Mouse (Mus musculus): ENCODE results near the gene Slc16a13.

Slc16a13 gene

DNA sequence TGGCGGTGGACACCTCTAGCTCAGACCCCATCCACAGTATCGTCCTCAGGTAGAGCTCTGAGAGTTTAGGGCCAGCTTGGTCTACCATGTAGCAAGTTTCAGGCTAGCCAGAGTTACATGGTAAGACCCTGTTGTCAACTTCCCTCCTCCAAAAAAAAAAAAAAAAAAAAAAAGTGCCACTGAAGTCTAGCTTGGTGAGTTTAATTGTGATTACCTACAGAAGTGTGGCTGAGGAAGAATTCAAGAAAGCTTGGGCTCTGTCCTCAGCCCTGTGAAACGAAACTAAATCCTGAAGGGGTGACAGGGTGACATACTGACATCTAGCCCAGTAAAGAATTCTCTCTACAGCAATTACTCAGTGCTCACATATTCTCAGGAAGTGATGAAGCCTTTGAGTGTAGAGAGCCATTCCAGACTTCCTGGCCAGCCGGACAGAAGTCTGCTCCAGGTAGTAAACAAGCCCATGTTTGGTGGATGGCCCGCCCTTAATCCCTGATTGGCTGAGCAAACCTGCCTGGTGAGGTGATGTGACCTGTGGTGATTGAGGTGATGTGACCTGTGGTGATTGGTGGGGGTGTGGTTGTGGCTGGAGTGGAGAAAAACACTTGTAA, 12.0 kb downstream of the Slc16a13 start:
- no peak for DNase-seq

DNA sequence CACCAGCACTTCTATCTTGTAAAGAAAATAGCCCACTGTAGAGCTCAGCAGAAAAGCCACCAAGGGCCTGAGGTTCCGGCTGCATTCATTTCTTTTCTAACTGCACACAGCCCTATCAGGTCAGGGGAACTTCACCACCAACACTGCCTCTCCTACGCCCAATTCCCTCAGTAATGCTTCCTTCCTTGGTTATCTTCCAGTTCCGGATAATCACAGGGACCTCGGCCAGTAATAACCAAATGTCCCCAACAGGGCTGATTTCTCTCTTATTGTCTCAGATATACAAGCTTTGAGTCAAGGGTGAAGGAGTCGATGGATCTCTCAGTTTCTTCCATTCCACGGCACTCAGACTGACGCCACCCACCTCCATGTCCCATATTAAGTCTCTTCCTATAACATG, 13.6 kb downstream of the Slc16a13 start:
- DNase-seq, result no peak

DNA sequence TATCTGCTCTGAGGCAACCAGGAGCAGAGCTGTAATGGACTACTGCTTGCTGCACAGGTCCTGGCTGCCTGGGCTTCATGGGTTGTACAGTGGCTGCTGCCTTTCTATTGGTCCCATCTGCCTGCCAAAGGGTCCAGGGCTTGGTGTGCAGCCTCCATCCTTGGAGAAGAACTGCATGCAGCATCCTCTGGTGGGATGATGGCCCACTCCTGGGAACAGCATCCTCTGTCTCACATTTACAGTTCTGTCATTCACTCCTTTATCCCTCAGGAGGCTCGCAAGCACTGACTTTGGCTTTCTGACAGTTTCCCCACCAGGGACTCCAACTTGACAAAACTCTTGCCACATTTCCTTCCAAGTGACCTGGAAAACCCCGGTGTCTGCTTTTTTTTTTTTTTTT, 14.1 kb downstream of the Slc16a13 start:
- no peak for DNase-seq

DNA sequence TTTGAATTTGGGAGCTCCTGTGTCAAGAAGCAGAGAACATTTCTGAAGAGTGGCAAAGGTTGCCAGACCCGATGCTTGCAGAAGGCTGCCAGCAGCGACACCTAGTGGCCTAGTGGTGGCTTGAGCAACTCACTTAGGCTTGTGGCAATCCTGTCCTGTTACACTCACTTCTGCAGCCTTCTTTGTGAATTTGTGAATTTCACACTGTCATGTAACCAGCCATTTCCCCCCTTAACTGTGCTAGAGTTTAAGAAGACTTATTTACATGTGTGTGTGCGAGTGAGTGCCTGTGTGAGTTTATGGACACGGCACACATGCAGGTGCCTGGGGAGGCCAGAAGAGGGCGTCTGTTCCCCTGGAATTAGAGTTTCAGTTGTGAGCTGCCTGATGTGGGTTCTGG, 19.2 kb downstream of the Slc16a13 start:
- DNase-seq, result peak; percentile 79

DNA sequence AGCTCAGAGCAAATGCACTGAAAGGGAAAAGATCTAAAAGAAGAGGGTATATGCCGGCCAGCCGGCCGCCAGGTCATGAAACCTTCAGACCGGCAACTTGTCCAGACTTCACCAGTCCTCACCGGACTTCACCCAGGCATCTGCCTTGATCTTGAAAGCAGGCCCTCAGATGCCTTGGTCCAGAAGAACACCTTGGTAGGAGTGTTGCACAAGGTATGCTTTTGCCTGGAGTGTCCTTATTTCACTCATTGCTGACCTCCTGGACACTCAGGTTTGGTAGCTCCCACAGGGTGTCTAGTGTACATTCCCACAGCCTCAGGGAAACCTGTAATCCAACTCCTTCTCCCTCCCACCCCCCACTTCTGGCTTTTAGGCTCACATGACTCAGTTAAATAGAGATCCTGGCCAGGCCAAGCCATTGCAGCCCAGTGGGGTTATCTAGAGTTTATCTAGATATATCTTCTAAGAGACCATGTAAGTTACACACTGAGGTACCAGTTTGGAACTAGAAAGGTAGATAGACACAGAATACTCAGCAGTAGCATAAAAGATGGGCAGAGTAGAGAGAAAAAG, 20.7 kb downstream of the Slc16a13 start:
- no peak for DNase-seq

DNA sequence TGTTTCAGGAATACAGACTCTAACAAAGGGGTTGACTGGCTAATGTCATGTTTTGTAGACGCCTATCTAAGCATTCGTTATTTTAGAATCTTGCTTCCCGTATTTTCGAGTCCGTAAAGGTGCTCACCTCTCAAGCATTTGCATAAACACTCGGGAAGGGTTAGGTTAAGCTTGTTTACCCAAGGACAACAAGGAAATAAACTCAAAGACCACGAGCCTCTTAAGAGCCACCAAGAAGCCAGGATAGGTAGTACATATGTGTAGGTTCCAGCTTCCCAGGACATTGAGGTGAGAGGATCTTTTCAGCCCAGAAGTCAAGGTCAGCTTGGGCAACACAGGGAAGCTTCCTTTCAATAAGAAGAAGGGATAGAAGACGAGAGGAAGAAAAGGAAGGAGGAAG, 21.8 kb downstream of the Slc16a13 start:
- no peak for DNase-seq

DNA sequence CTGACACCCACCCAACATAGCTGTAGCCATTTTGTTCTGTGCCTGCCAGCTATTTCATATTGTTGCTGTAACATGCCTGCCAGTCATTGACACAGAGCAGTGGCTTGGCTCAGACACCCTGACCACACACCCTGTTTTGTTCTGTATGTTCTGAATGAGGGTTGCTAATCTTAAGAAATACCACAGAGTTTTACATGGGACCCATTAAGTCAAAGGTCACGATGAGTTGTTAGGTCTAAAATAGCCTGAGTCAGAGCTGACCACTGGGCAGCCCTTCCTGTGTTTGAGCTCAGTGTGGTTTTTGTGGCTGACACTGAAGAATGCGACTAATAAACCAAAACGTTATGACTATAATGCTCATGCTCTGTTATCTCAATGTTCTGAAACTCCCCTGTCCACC, 22.5 kb downstream of the Slc16a13 start:
- no peak for DNase-seq

DNA sequence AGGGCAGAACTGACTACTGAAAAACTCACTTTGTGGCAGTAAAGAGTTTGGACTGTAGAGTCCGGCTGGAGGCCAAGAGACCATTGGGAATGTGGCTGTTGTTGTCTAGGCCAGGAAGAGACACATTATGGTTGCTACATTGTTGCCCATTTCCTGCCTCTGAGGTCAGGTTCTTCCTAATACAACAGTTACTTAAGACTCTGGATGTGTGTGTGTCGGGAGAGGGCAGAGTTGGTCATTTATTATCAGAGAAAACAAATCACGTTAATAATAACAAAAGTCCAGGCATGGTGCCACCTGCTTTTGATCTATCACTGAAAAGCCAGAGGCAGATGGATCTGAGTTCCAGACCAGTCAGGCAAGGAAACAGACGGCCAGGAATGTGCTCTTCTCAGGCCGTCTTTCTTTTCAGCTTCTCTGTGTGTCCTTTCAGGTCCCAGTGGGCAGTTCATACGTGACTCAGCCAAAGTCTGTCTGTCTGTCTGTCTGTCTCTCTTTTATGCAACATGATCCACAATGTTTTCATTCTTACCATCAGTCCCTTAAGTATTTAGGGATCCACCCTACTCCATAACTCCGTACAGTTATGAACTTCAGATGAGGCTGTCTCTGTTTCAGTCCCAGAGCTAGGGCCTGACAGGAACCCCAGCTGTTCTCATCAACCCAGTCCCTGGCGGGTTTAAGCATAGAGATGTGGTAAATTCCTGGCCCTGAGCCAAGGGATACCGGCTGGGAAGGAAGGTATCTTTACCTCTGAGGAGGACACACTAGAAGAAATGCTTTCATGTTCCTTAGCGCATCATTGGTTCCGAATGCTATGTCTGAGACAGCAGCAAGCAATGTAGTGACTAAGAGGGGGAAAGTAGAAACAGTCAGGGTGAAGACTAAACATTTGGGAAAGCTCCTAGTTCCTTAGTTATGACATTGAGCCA, 27.2 kb downstream of the Slc16a13 start:
- no peak for DNase-seq

DNA sequence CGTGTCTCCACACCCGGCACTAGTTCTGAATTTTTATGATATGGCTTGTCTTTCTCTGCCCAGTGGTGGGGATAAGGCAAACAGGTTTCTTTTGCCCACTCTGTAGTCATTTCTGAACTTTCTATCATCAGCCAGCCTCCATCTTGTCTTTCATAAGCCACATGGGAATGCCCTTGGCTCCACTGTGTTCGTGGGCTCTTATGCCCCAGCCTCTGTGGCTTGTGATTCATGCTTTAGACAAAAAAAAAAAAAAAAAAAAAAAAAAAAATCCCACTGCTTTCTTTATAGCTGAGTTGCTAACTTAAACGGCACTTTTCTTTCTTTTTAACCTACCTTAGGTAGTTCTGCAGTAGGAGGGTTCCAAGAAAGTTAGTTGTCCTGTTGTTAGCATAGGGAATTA, 28.7 kb downstream of the Slc16a13 start:
- DNase-seq, result no peak

DNA sequence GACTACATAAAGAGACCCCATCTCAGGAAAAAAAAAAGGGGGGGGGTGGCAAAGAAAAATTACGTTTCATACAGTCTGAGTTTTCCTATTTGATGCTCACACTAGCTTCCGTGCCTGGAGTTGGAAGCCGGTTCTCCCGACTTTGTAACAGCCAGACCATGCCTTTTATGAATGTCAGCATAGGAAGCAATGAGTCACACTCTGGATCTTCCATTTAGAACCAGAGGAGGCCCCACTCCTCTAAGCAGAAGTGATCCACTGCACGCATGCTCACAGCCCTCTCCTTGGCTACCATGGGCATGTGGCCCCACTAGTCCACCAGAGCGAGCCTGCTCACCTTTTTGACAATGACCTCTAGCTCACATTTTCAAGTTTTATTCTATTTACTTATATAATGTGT, 29.7 kb downstream of the Slc16a13 start:
- DNase-seq, result no peak

DNA sequence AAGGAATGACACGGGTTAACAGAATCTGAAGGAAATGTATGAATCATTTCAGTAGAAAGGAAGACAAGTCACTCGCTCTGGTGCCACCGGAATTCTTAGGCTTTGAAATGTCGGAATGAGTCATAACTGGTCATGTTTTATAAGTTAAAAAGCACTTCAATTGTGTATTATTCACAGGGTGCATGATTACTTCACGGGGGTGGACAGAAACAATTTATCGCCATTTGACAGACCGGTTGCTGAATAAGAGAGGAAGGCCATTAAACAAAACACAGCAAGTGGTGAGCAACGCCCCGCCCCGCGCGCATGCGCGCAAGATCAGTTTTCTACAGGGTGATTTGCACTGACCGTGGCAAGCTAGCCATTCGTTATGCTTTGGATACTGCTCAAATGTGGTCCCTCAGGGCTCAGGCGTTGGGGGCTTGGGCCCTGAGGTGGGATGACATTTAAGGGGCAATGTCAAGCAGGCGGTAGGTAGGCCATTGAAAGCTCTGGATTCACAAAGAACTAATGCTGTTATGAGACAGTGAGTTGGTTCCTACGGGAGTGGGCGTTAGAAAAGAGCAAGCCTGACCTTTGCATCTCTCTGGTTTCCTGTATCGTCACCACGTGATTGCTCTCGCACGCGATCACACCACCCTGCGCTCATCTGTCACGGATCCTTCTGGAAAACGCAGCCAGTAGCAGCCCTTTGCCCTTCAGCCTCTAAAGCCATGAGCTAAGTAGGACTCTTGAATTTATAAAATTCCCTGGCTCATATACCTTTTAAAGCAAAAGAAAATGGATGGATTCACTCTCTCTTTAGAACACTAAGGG, 31.3 kb downstream of the Slc16a13 start:
- no peak for DNase-seq

DNA sequence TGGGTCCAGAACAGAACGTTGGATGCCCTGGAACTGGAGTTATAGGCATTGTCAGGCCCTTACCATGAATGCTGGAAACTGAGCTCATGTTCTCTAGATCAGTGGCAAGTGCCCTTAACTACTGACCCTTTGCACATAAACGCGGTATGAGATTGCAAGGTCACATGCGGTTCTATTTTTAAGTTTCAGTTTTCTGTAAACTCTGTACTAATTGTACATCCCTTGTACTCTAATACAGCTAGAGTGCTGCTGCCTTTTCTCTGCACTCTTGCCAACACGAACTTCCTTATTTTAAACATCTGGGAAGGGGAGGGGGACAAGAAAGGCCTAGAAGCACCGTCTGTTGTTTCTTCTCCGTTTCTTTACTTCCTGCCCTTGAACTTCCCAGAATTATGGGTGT, 35.7 kb downstream of the Slc16a13 start:
- no peak for DNase-seq

DNA sequence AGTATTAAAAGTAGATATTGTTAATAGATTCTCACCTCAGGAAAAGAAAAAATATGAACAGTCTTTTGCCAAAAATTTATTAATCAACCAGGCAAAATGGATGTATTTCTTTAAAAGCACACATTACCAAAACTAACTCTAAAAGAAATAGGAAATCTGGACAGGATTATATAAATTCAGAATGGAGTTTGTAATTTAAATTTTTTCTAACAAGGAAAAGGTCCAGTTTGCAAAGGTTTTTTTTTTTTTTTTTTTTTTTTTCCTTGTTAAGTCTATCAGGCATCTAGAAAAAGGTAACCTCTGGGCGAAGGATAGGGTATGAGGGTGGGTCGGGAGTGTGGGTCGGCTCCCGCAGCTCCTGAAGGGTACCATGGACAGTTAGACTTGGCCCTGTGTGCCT, 40.4 kb downstream of the Slc16a13 start:
- DNase-seq, result no peak

DNA sequence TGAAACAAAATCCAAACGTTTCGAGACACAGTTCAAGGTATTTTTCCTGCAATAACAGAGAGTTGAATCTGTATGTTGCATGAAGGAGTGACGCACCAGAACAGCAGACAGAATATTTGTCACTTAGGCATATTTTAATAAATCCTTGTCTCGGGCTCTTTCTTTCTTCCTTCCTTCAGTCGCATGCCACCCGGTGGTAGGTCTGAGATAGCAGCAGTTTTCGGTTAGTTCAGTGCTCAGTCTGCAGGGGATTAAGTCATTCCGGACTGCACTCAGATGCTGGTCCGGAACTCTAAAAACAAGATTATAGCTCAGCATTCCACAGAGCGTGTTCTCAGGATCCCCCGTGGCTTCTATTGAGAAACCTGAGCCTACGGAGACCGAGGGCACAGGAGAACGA, 41.5 kb downstream of the Slc16a13 start:
- DNase-seq, result no peak

DNA sequence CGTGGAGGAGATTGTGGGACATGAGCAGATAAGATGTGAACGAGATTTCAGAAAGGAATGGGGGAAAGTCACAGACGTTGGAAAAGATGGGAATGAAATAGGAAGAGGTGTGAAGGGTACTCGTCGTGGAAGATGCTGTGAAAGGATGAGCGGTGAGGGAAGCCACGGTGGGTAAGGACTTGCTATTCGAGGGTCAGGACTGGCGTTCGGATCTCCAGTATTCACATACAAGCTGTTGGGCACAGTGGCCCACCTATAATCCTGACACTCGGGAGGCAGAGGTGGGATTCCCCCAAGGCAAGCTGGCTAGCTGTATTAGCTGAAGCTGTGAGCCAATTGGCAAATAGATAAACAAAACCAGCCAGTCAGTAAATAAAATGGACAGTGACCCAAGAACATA, 42.1 kb downstream of the Slc16a13 start:
- DNase-seq, result no peak

DNA sequence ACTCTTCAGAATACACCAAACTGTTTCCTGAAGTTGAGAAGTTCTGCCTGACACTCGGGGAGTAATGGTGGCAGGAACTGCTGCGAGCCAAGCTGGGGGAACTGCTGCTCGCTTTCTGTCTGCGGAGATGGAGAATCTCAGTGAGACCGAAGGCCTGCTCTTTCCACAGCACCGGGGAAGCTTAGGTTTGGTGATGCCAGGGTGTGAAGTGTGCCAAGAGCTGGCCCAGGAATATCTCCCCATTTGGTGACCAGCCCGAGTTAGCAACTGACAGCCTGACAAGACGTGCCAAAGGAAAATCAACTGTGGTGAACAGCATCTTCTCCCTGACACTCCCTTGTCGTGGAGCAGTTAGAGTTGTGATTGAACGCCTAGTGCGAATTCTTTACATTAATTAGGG, 42.6 kb downstream of the Slc16a13 start:
- no peak for DNase-seq

DNA sequence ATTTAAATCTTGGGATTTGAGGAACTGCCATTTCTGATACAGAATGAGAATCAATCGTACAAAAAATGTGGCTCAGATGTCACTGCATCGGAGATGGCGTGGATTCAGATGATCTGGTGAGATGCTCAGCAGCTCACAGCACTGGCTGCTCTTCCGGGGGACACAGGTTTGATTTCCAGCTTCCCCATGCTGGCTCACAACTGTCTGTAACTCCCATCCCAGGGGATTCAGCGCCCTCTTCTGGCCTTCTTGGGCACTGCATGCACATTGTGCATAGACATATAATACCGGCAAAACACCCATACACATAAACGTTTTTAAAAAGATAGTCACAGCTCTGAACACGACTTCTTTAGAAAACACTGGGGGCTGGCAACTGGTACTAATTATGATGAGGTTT, 43.2 kb downstream of the Slc16a13 start:
- DNase-seq, result no peak

DNA sequence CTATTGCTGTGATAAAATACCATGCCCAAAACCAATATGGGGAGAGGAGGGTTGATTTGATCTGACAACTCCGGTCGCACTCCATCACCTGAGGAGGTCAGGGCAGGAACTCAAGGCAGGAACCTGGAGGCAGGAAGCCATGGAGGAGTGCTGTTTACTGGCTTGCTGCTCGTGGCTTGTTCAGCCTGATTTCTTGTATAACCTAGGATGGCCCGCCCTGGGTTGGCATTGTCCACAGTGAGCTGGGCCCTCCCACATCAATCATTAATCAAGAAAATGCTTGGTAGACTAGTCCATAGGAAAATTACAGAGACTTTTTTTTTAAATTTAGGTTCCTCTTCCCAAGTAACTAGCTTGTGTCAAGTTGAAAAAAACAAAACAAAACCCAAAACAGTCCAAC, 46.4 kb downstream of the Slc16a13 start:
- no peak for DNase-seq

DNA sequence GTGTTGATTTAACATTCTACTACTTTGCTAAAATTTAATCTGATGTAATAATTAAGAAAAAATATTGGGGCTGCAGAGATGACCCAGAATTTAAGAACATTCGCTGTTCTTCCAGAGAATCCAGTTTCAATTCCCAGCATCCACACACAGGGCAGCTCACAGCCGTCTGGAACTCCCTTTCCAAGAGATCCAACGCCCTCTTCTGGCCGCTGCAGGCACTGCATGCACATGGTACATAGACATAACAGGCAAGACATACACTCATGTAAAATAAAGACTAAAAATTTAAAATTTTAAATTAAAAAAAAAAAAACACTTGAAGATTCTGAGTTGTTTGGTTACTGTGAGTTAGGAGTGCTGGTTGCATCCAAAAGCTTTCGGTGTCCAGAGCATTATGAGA, 48.6 kb downstream of the Slc16a13 start:
- DNase-seq, result no peak

DNA sequence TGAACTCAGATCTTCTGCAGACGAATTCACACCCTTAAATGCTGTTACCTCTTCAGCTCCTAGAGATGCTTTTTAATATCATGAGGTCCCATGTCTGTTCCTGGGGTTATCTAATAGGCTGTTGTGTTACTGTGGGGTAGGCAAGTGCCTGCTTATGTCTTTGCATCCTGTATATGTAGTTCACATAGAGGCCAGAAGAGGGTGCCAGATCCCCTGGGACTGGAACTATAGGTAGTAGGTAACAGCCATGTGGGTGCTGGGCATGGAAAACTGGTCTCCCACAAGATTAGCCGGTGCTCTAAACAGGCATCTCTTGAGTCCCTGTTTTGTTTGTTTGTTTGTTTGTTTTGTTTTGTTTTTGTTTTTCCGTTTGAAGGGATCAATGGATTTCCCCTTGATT, 49.0 kb downstream of the Slc16a13 start:
- DNase-seq, result peak; percentile 33

DNA sequence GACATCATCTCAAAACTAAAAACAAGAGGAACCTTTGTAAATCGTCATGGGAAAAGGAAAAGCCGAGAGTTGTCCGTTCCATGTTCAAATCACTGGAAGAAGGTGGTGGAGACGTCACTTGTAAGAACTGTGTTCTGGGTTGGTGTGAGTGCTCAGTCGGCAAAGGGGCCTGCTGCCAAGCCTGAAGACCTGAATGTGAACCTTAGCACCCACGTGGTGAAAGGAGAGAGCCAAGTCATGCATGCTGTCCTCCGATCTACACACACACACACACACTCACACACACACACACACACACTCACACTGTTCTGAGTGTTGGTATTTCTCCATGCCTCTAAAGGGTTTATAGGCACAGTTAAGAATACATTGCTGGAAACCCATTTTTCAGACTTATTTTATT, 49.7 kb downstream of the Slc16a13 start:
- DNase-seq, result no peak

DNA sequence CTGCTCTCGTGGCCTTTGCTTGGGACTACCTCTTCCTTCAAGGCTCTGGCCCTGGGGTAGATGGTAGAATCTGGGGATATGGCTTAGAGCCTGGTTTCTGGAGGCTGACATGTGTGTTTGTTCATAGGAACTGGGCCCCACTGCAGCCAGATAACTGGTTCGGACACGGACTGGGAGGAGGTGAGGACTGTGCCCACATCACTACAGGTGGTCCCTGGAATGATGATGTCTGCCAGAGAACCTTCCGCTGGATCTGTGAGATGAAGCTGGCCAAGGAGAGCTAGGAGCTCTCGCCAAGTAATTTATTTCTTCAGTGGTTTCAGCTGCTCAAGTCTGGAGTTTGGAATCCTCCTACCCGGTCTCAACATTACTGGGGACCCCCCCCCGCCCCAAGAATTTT, 50.6 kb downstream of the Slc16a13 start:
- peak; percentile 44 for DNase-seq

DNA sequence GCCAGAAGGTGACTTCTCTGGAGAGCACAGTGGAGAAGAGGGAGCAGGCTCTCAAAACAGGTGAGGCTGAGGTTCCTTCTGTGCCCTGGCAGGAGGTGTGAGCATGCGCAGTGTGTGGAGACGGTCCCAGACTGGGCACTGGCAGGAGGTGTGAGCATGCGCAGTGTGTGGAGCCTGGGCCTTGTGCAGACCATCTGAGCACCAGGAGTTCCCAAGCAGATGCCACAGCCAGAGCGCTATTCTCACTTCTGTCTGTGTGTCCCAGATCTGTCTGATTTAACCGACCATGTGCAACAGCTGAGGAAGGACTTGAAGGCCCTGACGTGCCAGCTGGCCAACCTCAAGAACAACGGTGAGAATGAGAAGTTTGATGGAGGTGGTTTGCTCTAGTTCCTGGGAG, 51.4 kb downstream of the Slc16a13 start:
- peak; percentile 21 for DNase-seq
